Mouse (Mus musculus): ENCODE results near the gene C5ar1. TPM values are rescaled to one million over a fixed set of nuclear protein-coding genes. Genes with fewer than 3 reads are reported as not detected.

Gene C5ar1
- polyA plus RNA-seq, 1 experiment = 0.53 TPM

DNA sequence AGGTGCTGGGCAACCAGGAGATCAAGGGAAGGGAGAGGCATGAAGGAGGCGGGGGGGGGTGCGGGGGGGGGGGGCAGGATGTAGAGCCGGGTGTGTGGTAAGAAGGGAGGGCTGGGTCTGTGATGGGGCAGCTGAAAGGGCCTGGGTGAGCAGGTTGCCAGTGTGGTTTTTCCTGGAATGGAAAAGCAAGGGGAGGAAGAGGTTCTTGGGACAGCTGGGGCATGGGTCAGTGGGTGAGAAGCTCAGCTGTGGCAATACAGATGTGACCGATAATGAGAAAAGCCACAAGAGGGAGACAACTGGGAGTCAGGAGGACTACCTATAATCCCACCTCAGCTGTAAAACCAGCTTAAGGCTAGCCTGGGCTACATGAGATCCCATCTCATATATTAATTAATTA is 13.4 kb downstream of the C5ar1 start:
- no peak overlapping the region for H3K27ac ChIP-seq (ENCODE audit: control insufficient read depth, insufficient read depth, low read depth, low read length)
- TF ChIP-seq POLR2A (IDR thresholded peaks at IDR 0.05; ENCODE audit: control insufficient read depth, low read depth, low read length) (no peak), CTCF (IDR thresholded peaks at IDR 0.05; ENCODE audit: control insufficient read depth, insufficient read depth, insufficient replicate concordance, low read depth, low read length) (no peak)
- no peaks in the 10 kb centered on the region; the same call in 1 of the 2 replicates for H3K27me3 ChIP-seq (ENCODE audit: control insufficient read depth, insufficient read depth, low read length)
- H3K4me3 ChIP-seq (ENCODE audit: control insufficient read depth, low read depth, low read length) = no peak overlapping the region
- peaks cover 4% of the 10 kb centered on the region; the same call in 1 of the 2 replicates for H3K4me1 ChIP-seq (ENCODE audit: control insufficient read depth, insufficient read depth, low read length)
- H3K36me3 ChIP-seq (ENCODE audit: control insufficient read depth, insufficient read depth, low read length) = no peaks in the 10 kb centered on the region

DNA sequence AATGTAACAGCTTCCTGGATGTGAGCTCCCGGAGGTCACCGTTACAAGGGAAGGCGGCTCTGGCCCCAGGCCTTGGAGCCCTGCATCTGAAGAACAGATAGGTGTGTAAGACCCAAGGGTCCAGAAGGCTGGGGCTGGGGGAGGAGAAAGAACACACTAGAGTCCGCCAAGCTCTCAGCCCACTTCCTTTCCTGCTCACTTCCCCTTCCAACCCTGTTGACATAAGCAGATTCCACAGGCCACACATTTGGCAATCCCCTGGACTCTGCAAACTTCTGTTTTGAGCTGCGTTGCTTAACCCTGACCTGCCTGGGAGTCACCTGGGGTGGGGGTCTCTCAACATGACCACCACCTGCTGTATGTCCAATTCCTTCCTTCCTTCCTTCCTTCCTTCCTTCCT is 15.3 kb downstream of the C5ar1 start, which contains the start of gene C5ar2:
C5ar2 (minus strand) TSS at position 88 of the 400 bp plus-strand sequence.
- Histone ChIP-seq H3K36me3 (ENCODE audit: control insufficient read depth, insufficient read depth, low read length) (no peaks in the 10 kb centered on the region), H3K27ac (ENCODE audit: control insufficient read depth, insufficient read depth, low read depth, low read length) (no peak within 1 kb of the TSS), H3K4me3 (ENCODE audit: control insufficient read depth, low read depth, low read length) (no peak within 1 kb of the TSS), H3K4me1 (ENCODE audit: control insufficient read depth, insufficient read depth, low read length) (peaks cover 4% of the 10 kb centered on the region; the same call in 1 of the 2 replicates), H3K27me3 (ENCODE audit: control insufficient read depth, insufficient read depth, low read length) (no peaks in the 10 kb centered on the region)
- TF ChIP-seq CTCF (IDR thresholded peaks at IDR 0.05; ENCODE audit: control insufficient read depth, insufficient read depth, insufficient replicate concordance, low read depth, low read length) = no peak
- no peak for TF ChIP-seq POLR2A (IDR thresholded peaks at IDR 0.05; ENCODE audit: control insufficient read depth, low read depth, low read length)

DNA sequence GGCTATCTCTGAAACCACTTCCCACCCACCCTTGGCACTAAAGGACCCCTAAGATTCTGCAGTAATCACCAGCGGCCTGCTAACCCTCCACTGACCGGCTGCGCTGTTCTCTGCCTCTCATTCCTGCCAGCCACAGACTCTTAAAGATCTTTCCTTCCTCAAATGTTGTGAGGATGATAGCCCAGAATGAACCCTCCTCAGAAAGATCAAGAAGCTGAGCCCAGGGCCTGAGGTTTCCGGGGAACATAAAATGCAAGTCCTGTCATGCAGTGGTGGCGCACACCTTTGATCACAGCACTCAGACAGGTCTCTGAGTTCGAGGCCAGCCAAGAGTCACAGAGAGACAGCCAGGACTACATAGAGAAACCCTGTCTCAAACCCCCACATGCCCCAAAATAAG is 17.1 kb downstream of the C5ar1 start:
- H3K4me3 ChIP-seq (ENCODE audit: control insufficient read depth, low read depth, low read length) = no peak overlapping the region
- H3K36me3 ChIP-seq (ENCODE audit: control insufficient read depth, insufficient read depth, low read length) = no peaks in the 10 kb centered on the region
- TF ChIP-seq POLR2A (IDR thresholded peaks at IDR 0.05; ENCODE audit: control insufficient read depth, low read depth, low read length) (no peak), CTCF (IDR thresholded peaks at IDR 0.05; ENCODE audit: control insufficient read depth, insufficient read depth, insufficient replicate concordance, low read depth, low read length) (no peak)
- H3K4me1 ChIP-seq (ENCODE audit: control insufficient read depth, insufficient read depth, low read length) = peaks cover 2% of the 10 kb centered on the region
- H3K27ac ChIP-seq (ENCODE audit: control insufficient read depth, insufficient read depth, low read depth, low read length) = no peak overlapping the region
- no peaks in the 10 kb centered on the region for H3K27me3 ChIP-seq (ENCODE audit: control insufficient read depth, insufficient read depth, low read length)

DNA sequence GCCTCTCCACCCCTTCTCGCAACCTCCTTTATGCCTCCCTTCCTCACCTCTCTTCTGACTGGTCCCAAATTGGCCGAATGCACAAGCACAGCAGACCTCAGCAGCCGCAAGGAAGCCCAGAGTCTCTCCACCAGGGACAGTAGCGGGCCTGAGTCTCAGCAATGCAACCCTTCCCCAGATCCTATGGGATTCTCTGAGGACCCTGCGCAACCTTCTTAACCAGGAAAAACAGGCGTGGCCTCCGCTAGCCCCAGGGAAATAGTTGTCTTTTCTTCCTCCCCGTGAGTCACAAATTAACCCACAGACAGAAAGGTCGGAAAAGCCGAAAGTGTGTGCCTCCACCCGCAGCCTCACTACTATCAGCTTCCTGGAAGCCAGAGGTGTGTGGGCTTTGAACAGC is 17.6 kb downstream of the C5ar1 start:
- Histone ChIP-seq H3K4me3 (ENCODE audit: control insufficient read depth, low read depth, low read length) (no peak overlapping the region), H3K27me3 (ENCODE audit: control insufficient read depth, insufficient read depth, low read length) (no peaks in the 10 kb centered on the region), H3K4me1 (ENCODE audit: control insufficient read depth, insufficient read depth, low read length) (peaks cover 2% of the 10 kb centered on the region), H3K27ac (ENCODE audit: control insufficient read depth, insufficient read depth, low read depth, low read length) (no peak overlapping the region), H3K36me3 (ENCODE audit: control insufficient read depth, insufficient read depth, low read length) (no peaks in the 10 kb centered on the region)
- TF ChIP-seq CTCF (IDR thresholded peaks at IDR 0.05; ENCODE audit: control insufficient read depth, insufficient read depth, insufficient replicate concordance, low read depth, low read length) (no peak), POLR2A (IDR thresholded peaks at IDR 0.05; ENCODE audit: control insufficient read depth, low read depth, low read length) (no peak)

DNA sequence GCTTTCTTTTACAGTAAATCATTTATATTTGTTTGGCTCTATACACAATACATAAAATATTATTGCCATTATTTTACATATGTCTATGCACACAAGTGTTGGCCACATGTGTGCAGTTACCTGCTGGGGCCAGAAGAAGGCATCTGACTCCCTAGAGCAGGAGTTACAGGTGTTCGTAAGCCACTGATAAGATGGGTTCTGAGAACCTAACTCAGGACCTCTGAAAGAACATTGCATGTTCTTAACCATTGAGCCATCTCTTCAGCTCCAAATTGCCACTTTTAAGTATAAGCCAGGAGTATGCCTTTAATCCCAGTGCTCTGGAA is 18.4 kb downstream of the C5ar1 start:
- H3K27ac ChIP-seq (ENCODE audit: control insufficient read depth, insufficient read depth, low read depth, low read length) = no peak overlapping the region
- TF ChIP-seq POLR2A (IDR thresholded peaks at IDR 0.05; ENCODE audit: control insufficient read depth, low read depth, low read length) (no peak), CTCF (IDR thresholded peaks at IDR 0.05; ENCODE audit: control insufficient read depth, insufficient read depth, insufficient replicate concordance, low read depth, low read length) (no peak)
- H3K36me3 ChIP-seq (ENCODE audit: control insufficient read depth, insufficient read depth, low read length) = no peaks in the 10 kb centered on the region
- no peaks in the 10 kb centered on the region for H3K27me3 ChIP-seq (ENCODE audit: control insufficient read depth, insufficient read depth, low read length)
- H3K4me1 ChIP-seq (ENCODE audit: control insufficient read depth, insufficient read depth, low read length) = peaks cover 2% of the 10 kb centered on the region
- H3K4me3 ChIP-seq (ENCODE audit: control insufficient read depth, low read depth, low read length) = no peak overlapping the region

DNA sequence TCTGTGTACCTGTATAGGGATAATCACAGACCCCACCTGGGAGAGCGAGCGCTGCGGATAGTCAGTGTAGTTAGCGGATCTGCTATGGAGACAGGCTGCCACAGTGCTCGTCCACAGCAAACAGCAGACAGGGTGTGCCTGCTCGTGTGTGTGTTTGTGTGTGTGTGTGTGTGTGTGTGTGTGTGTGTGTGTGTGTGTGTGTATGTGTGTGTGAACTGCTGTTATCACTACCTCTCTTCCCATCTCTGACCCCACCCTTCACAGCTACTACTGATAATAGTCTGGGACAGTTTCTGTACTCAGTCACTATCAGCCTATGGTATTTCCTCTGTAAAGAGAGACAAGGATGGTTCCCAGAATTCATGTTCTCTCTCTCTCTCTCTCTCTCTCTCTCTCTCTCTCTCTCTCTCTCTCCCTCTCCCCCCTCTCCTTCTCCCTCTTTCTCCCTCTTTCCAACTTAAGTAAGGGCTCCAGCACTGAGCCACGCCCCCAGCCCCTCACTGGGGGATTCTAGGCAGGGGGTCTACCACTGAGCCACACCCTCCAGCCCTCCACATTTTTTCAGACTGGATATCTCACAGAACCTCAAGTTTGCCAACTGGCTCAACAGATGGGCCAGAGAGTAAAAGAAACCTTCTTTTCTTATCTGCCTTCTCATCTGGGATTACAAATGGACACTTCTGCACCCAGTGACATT is 18.9 kb downstream of the C5ar1 start:
- Histone ChIP-seq H3K36me3 (ENCODE audit: control insufficient read depth, insufficient read depth, low read length) (no peaks in the 10 kb centered on the region), H3K4me1 (ENCODE audit: control insufficient read depth, insufficient read depth, low read length) (peaks cover 2% of the 10 kb centered on the region), H3K27ac (ENCODE audit: control insufficient read depth, insufficient read depth, low read depth, low read length) (no peak overlapping the region), H3K27me3 (ENCODE audit: control insufficient read depth, insufficient read depth, low read length) (no peaks in the 10 kb centered on the region), H3K4me3 (ENCODE audit: control insufficient read depth, low read depth, low read length) (no peak overlapping the region)
- no peak for TF ChIP-seq POLR2A (IDR thresholded peaks at IDR 0.05; ENCODE audit: control insufficient read depth, low read depth, low read length)
- no peak for TF ChIP-seq CTCF (IDR thresholded peaks at IDR 0.05; ENCODE audit: control insufficient read depth, insufficient read depth, insufficient replicate concordance, low read depth, low read length)

DNA sequence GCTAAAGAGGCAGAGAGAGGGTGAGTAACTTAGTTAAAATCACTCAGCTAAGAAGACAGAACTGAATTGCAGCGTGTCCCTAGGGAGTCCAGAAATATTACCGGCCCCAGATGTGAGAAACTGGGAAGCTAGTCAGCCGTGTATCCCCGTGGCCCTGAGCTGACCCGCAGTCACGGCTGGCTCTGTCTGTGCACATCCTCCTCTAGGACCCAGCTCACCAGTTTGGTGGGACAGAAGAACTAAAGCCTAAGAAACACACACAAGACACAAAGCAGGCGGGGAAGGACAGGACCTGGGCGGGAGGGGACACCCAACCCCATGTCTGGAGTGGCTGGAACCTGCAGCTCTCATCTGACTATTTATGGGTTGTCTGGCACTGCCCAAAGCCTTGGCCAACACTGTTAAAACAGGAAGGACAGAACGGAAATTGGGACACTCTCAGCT is 19.8 kb downstream of the C5ar1 start:
- no peak overlapping the region for H3K27ac ChIP-seq (ENCODE audit: control insufficient read depth, insufficient read depth, low read depth, low read length)
- no peak overlapping the region for H3K4me3 ChIP-seq (ENCODE audit: control insufficient read depth, low read depth, low read length)
- H3K36me3 ChIP-seq (ENCODE audit: control insufficient read depth, insufficient read depth, low read length) = no peaks in the 10 kb centered on the region
- TF ChIP-seq CTCF (IDR thresholded peaks at IDR 0.05; ENCODE audit: control insufficient read depth, insufficient read depth, insufficient replicate concordance, low read depth, low read length) = no peak
- TF ChIP-seq POLR2A (IDR thresholded peaks at IDR 0.05; ENCODE audit: control insufficient read depth, low read depth, low read length) = no peak
- peaks cover 2% of the 10 kb centered on the region for H3K4me1 ChIP-seq (ENCODE audit: control insufficient read depth, insufficient read depth, low read length)
- H3K27me3 ChIP-seq (ENCODE audit: control insufficient read depth, insufficient read depth, low read length) = no peaks in the 10 kb centered on the region

Data from testis, adult 2 months (tissue).